Mouse (Mus musculus): ENCODE measurements around the gene Susd6.

GRCm38 (mm10) chr12:80861916-80862315 is 71.6 kb downstream of the Susd6 start:
- TF ChIP-seq CTCF (IDR thresholded peaks at IDR 0.05; ENCODE audit: borderline replicate concordance, insufficient read depth, low read length) (no peak), POLR2A (IDR thresholded peaks at IDR 0.05; ENCODE audit: low read depth, low read length) (no peak)

All from embryonic fibroblast, embryonic 13.5 days (primary cell).